Mouse (Mus musculus): ENCODE results near the gene Agtrap.
"Not testable (repeated sequence)": the region's sequence is repeated elsewhere in the genome, so short reads cannot be mapped to it uniquely, and the experiment has no call there.

Gene Agtrap

DNA sequence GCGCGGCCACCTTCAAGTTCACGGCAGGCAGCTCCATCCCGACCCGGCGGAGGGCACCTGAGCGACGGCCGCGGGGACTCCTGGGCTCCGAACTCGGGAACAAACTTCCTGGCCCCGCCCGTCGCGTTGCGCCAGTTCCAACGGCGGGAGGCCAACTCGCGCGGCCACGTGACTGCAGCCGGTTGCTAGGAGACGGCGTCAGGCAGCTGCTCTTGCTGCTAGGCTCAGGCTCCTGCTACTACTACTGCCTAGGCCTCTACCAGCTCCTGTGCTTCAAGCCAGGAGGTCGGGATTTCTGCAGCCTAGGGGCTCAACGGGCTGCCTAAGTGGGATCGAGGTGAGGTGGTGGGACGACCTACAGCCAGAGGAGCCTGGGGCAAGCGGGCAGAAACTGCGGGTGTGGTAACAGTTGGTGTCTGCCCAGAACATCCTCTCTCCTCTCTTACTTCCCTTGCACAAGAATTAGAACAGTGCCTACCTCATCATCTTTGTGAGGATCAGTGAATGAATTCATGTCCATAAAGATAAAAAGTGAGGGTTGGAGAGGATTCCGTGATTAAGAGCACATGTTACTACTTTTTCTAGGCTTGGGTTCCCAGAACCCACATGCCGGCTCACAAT, at the start of gene Agtrap:
Agtrap (minus strand) TSS at position 125 of the 621 bp plus-strand sequence.
- peak; percentile 93 for DNase-seq

DNA sequence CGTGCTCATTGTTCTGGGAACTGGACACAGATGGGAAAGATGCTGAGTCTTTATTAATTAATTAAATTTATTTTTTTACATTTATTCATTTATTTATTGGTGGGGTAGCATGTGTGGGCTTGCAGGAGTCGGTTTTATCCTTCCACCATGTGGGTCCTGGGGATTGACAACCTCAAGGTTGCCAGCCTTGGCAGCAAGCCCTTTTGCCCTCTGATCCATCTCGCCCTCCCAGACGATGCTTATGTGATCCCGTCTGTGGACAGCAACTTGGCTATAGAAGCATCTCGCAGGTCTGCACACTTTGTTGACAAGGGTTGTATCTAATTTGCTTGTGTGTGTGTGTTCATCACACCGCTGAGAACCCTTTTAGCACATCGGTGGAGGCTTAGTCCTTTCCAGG, 49.7 kb upstream of the Agtrap start:
- DNase-seq = no peak

DNA sequence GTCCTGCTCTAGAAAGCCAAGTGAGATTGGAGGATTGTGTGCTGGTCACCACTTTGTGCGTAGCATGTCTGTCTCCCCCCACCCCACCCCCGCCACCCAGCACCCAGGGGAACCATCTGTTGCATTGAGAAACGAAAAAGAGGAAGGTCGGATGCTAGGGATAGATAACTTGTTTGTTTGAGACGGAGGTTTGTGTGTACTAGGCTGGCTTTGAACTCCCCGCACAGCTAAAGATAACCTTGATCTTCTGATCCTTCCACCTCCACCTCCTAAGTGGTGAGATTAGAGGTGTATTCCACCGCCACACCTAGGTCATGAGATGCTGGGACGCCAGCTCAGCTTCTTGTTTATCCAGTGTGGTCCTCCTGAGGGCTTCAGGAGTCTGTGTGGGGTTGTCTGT, 47.2 kb upstream of the Agtrap start:
- DNase-seq = no peak

DNA sequence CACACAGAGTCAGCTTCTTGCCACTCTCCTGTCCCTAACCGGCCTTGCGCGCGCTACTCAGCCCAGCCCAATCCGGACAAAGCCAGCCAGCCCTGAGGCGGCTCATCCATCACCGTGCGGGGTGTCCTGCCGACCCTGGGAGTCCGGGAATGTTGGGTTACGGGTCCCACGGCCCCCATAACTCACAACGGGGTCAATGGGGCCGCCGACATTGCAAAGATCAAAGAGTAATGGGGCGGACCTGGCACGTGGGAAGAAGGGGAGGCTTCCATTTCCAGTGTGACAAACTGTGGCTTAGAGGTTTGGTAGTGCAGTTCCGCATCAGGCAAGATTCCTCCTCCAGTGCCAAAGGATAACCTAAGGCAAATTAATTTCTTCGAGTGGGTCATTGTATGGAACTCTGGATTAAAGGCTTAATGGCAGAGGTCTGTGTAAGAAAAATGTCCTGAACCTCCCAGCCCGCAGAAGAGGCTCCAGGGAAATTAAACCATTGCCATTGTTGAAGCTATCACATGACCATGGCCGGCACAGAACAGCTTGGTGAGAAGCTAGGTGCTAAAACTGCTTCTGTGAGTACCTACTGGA, 43.8 kb upstream of the Agtrap start:
- peak; percentile 50 for DNase-seq

DNA sequence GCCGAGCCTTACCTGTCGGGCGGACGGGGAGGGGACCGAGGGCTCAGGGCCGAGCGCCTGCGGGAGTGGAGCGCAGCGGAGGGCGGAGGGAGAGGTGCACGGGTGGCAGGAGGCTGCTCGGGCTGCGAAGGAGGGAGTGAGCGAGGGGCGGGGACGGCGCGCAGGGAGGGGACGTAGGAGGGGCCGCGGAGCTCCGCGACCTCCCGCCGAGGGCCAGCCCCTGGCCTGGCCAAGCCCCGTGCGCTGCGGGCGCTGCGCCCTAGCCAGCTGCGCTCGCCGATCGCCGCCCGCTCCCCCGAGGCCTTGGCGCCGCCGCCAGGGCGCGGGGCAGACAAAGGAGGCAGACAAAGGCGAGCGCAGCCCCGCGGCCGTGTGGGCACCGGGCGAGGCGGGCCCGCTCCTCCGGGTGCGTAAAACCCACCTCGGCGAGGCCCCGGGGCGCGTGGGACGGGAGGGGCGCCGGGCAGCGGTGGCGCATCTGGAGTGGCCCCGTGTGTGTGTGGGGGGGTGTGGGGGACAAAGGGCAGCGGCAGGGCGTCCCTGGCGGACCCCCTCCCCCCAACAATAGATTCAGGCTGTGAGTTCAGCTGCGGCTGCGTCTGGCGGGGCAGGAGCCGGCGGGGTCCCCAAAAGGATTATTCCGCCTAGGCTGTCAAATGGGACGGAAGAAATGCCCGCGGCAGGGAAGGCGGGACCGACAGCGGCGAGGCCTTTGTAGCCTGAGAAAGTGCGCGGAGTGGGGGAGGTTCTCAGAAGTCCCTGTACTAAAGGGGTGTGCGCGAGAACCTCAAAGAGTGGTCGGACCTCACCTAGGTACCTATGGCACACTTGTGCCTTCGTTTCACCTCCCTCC, 43.0 kb upstream of the Agtrap start, which contains the start of gene Draxin:
Draxin (minus strand) TSS at position 138 of the 853 bp plus-strand sequence.
- DNase-seq = peak; percentile 72

DNA sequence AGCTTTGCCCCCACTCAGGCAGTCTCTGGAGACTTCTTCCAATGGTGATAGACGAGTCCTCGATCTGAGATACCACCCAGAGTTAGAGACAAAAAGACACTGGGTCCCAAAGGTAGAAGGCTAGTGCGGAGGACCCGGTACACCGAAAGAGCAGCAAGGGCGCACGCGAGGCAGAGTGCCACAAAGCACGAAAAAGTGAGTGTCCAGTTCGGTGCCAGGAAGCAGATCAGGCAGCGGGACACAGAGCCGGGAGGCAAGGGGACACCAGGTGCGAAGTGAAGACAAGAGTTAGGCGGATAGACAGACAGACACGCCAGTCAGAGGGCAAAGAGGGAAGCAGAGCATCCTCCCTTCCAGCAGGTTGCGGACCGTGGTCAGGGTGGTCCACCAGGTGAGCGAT, 42.3 kb upstream of the Agtrap start, which contains the start of gene Mad2l2:
Mad2l2 (plus strand) TSS at position 252 of the 400 bp plus-strand sequence.
- peak; percentile 44 for DNase-seq

DNA sequence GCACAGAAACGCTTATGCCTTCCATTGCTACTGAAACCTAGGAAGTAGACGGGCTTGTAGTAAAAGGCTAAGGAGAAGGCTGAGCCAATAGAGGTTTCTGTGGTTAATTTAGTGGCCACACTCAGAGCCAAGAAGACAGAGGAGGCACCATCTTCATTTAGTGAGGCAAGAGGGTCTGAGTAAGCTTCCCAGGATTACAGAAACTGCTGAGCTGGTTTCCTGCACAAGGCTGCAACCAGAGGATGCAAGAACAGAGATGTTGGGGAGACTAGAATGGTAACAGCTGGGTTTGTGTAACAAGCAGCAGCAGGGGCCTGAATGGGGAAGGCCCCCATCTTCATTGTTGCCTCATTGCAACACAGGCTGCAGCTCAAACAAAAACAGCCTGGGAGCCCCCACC, 40.8 kb upstream of the Agtrap start:
- DNase-seq = no peak

DNA sequence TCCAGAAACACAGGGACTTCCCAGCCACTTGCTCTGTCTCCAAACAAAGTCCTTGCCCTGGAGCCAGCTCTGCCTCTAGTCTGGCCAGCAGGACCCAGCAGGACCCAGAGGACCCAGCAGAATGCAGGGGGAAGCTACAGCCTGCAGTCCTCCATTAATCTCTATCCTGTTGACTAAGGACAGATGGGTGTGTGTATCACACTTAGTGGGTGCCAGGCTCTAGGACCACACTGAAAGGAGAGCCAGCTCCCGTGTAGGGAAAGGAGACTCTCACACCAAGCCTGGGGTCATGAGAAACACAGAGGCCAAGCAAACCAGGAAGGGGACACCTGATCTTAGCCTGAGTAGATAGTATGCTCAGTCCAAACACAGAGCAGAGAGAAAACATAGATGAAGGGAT, 40.4 kb upstream of the Agtrap start:
- no peak for DNase-seq

DNA sequence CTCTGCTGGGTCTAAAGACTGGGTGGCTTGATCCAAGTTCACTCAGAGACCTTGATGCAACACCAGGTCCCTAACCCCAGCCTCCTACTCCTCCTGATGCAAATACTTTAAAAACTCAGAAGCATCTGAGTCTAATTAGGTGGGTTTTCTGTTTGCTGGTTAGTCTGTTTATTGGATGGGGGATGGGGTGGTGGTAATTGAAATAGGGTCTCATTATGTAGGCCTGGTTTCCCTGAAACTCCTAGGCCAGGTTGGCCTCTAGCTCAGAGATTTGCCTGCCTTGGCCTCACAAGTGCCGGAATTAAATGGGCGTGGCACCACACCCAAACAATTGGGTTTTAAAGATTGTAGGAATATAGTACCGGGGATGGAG, 34.8 kb upstream of the Agtrap start:
- DNase-seq = no peak

DNA sequence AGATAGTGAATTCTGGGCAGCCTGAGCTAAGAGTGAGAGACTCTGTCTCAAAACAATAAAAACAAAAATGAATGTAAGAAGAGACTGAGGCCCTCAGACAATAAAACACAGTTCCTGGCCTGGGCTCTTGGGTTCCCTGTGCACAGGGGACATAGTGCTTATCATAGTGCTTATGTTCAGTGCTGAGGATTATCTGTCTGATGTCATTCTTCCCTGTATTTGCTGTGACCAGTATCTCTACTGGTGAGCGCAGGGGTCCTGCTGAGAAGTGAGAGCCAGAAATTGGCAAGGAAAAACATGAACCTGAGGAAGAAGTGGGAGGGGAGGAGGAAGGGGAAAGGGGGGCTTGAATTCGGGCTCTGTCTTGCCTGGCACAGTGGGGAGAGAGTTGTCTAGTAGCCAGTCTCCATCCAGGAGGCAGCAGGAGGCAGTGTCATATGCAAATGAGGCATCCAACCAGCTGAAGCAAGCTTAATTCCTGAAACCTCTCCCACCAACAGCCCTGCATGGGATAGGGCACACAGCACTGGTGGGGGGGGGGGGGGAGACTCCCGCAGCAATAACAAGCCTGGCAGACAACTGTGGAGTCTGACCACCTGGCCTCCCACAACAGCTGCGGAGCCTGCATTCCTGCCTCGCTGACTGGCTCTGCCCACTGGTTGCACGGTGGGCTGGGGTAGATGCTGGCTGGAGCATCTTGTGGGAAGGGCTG, 34.3 kb upstream of the Agtrap start:
- no peak for DNase-seq

DNA sequence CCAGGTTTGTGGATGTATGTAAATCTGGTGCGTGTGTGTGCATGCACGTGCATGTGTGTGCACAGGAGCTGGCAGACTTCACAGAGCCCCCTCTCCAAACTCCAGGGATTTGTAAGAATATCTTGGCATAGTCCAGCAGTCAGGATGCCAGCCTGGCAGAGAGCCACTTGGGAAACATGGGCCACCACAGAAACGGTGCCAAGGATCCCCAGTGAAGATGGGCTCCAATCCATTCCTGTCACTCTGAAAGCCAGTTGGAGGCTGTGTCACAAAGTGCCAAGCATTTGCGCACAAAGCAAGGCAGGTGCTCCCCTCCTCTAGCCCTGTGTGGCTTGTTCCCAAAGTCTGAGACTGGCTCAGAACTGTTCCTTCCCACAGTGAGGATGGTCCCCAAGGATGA, 33.5 kb upstream of the Agtrap start:
- DNase-seq = peak; percentile 88

DNA sequence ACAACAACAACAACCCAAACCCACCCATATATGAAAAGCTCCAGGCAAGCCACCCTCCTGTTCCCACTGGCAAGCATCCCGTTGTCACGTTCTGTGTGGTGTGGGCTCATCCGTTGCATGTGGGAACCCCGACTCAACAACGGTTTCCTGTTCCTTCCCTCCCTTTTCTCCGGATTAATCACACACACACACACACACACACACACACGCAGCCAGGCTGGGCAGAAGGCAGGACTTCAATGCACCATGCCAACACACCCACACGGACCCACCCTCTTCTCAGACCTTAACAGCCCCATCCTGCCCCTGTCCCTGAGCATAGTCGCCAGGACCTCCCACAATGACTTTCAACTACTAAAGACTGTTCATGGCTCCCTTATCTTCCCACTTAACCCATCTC, 32.7 kb upstream of the Agtrap start:
- no peak for DNase-seq

DNA sequence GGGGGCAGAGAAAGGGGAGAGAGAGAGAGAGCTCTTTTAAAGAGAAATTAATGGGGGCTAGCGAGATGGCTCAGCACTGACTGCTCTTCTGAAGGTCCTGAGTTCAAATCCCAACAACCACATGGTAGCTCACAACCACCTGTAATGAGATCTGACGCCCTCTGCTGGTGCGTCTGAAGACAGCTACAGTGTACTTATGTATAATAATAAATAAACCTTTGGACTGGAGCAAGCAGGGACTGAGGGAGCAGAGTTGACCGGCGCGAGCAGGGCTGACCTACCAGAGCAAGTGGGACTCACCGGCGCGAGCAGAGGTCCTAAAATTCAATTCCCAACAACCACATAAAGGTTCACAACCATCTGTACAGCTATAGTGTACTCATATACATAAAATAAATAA, 31.7 kb upstream of the Agtrap start:
- DNase-seq = not testable (repeated sequence)

DNA sequence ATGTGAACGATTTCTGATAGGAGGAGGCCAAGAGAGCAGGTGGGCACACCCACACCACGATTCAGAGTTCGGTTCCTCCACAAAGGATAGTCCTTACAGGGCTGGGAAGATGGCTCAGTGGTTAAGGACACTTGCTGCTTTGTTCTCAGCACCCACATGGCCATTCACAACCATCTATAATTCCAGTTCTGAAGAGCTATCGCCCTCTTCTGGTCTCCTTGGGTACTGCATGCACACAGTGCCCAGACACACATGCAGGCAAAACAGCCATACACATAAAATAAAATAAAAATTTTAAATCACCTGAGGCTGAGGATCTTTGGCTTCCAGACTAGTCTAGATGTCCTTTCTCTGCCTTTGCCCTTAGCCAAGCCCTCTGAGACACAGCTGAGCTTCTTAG, 29.6 kb upstream of the Agtrap start:
- no peak for DNase-seq

DNA sequence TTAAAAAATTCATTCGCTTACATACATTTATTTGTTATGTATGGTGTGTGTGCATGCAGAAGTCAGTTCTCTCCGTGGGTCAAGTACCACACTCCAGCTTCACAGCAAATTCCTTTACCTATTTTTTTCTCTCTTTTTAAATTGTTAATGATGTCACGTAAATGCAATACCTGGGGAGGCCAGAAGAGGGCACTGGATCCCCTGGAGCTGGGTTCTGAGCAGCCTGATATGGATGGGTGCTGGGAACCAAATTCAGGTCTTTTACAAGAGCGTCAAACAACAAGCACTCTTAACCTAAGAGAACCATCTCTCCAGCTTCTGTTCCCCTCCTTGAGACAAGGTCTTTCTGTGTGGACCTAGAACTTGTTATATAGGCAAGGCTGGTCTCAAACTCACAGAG, 28.8 kb upstream of the Agtrap start:
- DNase-seq = no peak

DNA sequence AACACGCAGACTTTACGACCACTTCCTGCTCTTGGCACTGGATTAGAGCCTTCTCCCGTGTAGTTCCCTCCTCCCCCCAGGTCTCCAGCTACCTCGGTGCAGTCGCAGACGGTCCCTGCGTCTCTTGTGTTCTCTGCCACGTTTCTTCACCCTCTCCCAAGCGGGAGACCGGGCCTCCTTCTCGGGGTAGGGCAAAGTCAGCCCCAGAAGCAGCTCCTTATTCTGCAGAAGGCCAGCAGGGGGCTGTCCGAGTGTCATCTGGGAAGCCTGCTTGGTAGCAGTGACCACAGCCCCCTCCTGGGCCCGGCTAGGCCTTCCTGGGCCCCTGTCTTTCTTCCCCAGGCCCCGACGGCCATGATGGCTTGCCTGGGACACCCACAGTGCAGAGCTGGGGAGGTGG, 27.6 kb upstream of the Agtrap start:
- DNase-seq = no peak

DNA sequence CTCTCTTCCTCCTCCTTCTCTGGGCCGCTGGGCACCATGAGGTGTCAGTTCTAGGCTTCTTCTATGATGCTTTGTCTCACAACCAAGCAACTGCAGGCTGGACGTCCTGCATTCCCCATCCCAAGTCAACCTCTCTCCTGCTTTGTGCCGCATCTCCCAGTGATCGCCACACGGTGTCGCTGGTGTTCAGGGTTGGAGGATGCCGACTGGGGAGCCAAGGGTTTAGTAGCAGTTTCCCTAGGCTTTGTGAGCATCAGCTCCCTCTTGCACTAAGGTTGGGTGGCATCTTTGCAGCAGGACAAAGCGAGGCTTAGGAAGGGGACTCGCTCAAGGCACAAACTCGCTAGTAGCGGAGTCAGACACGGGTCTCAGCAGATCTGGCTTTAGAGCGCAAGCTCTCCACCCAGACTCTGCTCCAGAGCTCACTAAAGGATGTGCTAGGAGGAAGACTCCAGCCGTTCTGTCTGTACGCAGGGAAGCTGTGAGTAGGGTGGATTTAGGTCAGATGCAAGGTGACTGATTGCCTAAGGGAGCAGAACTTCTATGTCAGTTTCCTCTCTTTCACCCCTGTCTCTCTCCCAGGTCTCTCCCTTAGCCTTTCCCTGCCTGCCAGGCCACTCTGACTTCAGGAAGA, 27.0 kb upstream of the Agtrap start:
- DNase-seq = peak; percentile 91

DNA sequence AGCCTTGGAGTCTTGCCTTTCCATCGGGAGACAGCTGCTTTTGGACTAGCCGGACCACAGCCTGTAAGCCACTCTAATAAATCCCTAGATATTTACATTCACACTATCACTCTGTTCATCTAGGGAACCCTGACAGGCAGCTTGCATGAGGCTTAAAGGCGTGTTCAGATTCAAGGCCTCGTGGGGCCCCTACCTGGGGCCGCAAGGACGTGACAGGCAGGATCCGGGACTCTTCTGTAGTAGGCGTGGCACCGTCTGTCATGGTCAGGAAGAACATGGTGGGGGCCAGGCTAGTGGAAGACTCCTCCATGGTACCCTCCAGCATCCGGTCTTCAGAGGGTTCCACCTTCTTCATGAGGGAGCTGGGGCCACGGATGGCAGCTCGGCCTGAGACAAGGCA, 24.7 kb upstream of the Agtrap start:
- no peak for DNase-seq

DNA sequence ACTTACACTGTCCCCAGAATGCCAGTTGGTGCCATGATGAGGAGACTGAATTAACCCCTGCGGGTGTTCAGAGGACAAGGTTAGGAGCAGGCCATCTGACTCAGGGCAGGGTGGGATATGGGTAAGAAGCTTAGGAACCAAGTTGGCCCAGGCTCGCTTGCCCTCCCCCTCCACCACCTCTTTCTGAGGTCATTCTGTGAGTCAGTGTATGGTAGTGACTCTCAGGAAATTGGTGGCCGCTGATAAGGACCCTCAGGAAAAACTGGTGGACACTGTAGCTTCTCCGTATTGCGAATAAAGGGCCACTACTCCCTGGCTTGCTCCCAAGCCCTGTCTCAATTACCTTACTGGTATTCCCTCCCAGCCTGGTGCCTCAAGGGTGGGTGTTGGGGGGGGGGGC, 21.4 kb upstream of the Agtrap start:
- no peak for DNase-seq

DNA sequence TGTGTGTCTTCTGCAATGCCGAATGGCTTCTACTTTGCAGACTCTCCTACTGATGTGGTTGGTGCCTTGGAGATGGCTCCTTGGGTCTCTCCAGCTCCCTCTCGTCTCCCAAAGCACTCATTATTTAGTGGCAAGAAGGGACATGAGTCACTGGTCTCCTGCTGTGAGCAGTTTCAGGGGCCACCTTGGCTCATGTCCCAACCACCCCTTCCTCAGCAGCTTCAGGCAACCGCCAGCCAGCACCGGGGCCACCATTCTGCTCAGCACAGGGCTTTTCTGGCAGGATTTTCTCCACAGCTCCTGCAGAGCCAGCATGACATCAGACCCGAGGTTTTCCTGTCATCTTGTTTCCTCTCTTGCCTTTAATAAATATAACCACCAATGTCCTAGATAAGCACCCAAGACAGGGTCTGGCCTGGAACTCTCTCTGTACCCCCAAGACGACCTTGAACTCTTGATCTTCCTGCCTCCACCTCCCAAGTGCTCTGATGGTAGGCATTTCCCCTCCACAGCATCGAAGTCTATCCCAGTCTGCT, 20.8 kb upstream of the Agtrap start:
- DNase-seq = no peak

DNA sequence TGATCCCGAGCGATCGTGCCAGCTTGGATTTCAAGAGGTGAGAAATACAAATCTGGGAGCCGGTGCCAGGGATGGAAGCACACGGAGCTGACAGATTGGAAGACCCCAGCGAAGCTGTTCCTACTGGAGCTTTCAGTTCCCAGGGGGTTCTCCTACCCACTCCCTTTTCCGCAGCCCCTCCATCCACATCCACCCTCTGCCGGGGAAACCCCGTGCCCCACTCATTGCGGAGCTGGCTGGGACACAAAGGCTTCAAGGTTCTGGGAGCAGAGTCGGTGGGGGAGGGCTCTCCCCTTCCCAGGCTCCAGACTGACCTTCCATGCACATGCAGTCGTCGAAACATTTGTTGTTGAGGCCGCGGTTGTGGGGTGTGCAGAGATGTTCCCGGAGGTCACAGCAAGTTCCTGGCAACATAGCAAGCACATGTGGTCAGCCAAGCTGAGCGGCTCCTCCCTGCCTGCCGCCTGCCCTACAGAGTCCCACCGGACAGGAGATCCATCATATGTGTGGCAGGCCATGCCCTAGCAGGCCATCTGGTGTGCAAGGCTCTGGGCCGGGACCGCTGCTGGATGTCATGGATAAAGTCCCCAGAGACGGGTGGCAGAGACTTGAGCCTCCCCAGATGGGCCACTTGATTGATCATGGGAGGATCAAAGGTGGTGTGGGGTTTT, 19.9 kb upstream of the Agtrap start:
- DNase-seq = peak; percentile 47

DNA sequence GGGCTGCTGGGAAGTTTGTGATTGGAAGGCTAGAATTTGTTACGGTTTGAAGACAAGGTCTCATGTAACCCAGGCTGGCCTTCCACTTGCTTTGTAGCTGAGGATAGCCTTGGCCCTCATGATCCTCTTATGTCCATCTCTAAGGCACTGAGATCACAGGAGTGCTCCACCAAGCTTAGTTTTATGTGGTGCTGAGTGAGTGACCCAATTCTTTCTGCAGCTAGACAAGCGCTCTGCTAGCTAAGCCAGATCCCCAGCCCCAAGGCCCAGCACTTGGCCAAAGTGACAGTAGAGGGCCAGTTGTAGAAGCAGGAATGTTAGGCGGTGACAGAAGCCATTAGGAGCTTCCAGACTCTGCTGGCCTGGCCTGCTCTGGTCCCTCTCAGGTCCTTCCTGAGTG, 16.3 kb upstream of the Agtrap start:
- no peak for DNase-seq
